Mouse (Mus musculus): ENCODE results near the gene Dnajb3. TPM values are rescaled to one million over a fixed set of nuclear protein-coding genes. Genes with fewer than 3 reads are reported as not detected.

Gene Dnajb3
- total and polyA plus RNA-seq, 3 experiments = not detected

Other genes starting within 250 kb of the Dnajb3 start
- gene Usp40, start 197.2 kb downstream of the Dnajb3 start, total RNA-seq (2012; rRNA removed) = 12.7 and 14.4 TPM in 2 replicates
- gene Usp40, start 197.2 kb downstream of the Dnajb3 start, total RNA-seq (2014; rRNA removed) = 15.4 and 16.9 TPM in 2 replicates
- 14.0 and 14.8 TPM in 2 replicates for gene Usp40, start 197.2 kb downstream of the Dnajb3 start, polyA plus RNA-seq (2012; ENCODE audit: insufficient read length, low read depth)
- not detected in 2 replicates for gene Ugt1a10, start 150.4 kb downstream of the Dnajb3 start, total RNA-seq (2012; rRNA removed)
- gene Ugt1a10, start 150.4 kb downstream of the Dnajb3 start, total RNA-seq (2014; rRNA removed) = not detected in 2 replicates
- not detected in 2 replicates for gene Ugt1a10, start 150.4 kb downstream of the Dnajb3 start, polyA plus RNA-seq (2012; ENCODE audit: insufficient read length, low read depth)
- gene Ugt1a9, start 135.0 kb downstream of the Dnajb3 start, total RNA-seq (2012; rRNA removed) = not detected in 2 replicates
- gene Ugt1a9, start 135.0 kb downstream of the Dnajb3 start, total RNA-seq (2014; rRNA removed) = not detected in 2 replicates
- gene Ugt1a9, start 135.0 kb downstream of the Dnajb3 start, polyA plus RNA-seq (2012; ENCODE audit: insufficient read length, low read depth) = not detected in 2 replicates
- not detected in 2 replicates for gene Ugt1a8, start 118.0 kb downstream of the Dnajb3 start, total RNA-seq (2012; rRNA removed)
- gene Ugt1a8, start 118.0 kb downstream of the Dnajb3 start, total RNA-seq (2014; rRNA removed) = not detected in 2 replicates
- not detected in 2 replicates for gene Ugt1a8, start 118.0 kb downstream of the Dnajb3 start, polyA plus RNA-seq (2012; ENCODE audit: insufficient read length, low read depth)
- 1.3 and 2.2 TPM in 2 replicates for gene Ugt1a7c, start 110.7 kb downstream of the Dnajb3 start, total RNA-seq (2012; rRNA removed)
- gene Ugt1a7c, start 110.7 kb downstream of the Dnajb3 start, total RNA-seq (2014; rRNA removed) = 11.1 and 11.4 TPM in 2 replicates
- gene Ugt1a7c, start 110.7 kb downstream of the Dnajb3 start, polyA plus RNA-seq (2012; ENCODE audit: insufficient read length, low read depth) = 15.3 and 18.3 TPM in 2 replicates
- gene Ugt1a6b, start 102.5 kb downstream of the Dnajb3 start, total RNA-seq (2012; rRNA removed) = 0.08 TPM in 1 of 2 replicates, not detected in the other
- 0.13 TPM in 1 of 2 replicates, not detected in the other for gene Ugt1a6b, start 102.5 kb downstream of the Dnajb3 start, total RNA-seq (2014; rRNA removed)
- gene Ugt1a6b, start 102.5 kb downstream of the Dnajb3 start, polyA plus RNA-seq (2012; ENCODE audit: insufficient read length, low read depth) = 0.26 TPM in 1 of 2 replicates, not detected in the other
- gene Ugt1a6a, start 71.0 kb downstream of the Dnajb3 start, total RNA-seq (2012; rRNA removed) = 0.21 and 0.30 TPM in 2 replicates
- gene Ugt1a6a, start 71.0 kb downstream of the Dnajb3 start, total RNA-seq (2014; rRNA removed) = 0.19 and 0.38 TPM in 2 replicates
- gene Ugt1a6a, start 71.0 kb downstream of the Dnajb3 start, polyA plus RNA-seq (2012; ENCODE audit: insufficient read length, low read depth) = 0.43 and 0.46 TPM in 2 replicates
- not detected in 2 replicates for gene Ugt1a5, start 39.8 kb downstream of the Dnajb3 start, total RNA-seq (2012; rRNA removed)
- gene Ugt1a5, start 39.8 kb downstream of the Dnajb3 start, total RNA-seq (2014; rRNA removed) = not detected in 2 replicates
- not detected in 2 replicates for gene Ugt1a5, start 39.8 kb downstream of the Dnajb3 start, polyA plus RNA-seq (2012; ENCODE audit: insufficient read length, low read depth)
- gene Ugt1a2, start 5.2 kb downstream of the Dnajb3 start, total RNA-seq (2012; rRNA removed) = not detected in 2 replicates
- gene Ugt1a2, start 5.2 kb downstream of the Dnajb3 start, total RNA-seq (2014; rRNA removed) = not detected in 2 replicates
- gene Ugt1a2, start 5.2 kb downstream of the Dnajb3 start, polyA plus RNA-seq (2012; ENCODE audit: insufficient read length, low read depth) = not detected in 2 replicates
- gene Ugt1a1, start 6.2 kb upstream of the Dnajb3 start, total RNA-seq (2012; rRNA removed) = 0.08 TPM in 1 of 2 replicates, not detected in the other
- gene Ugt1a1, start 6.2 kb upstream of the Dnajb3 start, total RNA-seq (2014; rRNA removed) = not detected in 2 replicates
- gene Ugt1a1, start 6.2 kb upstream of the Dnajb3 start, polyA plus RNA-seq (2012; ENCODE audit: insufficient read length, low read depth) = 0.19 TPM in 1 of 2 replicates, not detected in the other
- gene Mroh2a, start 21.2 kb upstream of the Dnajb3 start, total RNA-seq (2012; rRNA removed) = 0.13 and 0.17 TPM in 2 replicates
- not detected in 2 replicates for gene Mroh2a, start 21.2 kb upstream of the Dnajb3 start, total RNA-seq (2014; rRNA removed)
- 0.78 and 1.0 TPM in 2 replicates for gene Mroh2a, start 21.2 kb upstream of the Dnajb3 start, polyA plus RNA-seq (2012; ENCODE audit: insufficient read length, low read depth)
- 65.2 and 69.8 TPM in 2 replicates for gene Hjurp, start 71.9 kb upstream of the Dnajb3 start, total RNA-seq (2012; rRNA removed)
- 74.1 and 80.8 TPM in 2 replicates for gene Hjurp, start 71.9 kb upstream of the Dnajb3 start, total RNA-seq (2014; rRNA removed)
- gene Hjurp, start 71.9 kb upstream of the Dnajb3 start, polyA plus RNA-seq (2012; ENCODE audit: insufficient read length, low read depth) = 64.8 and 67.6 TPM in 2 replicates
- gene Trpm8, start 71.9 kb upstream of the Dnajb3 start, total RNA-seq (2012; rRNA removed) = not detected in 2 replicates
- gene Trpm8, start 71.9 kb upstream of the Dnajb3 start, total RNA-seq (2014; rRNA removed) = not detected in 2 replicates
- gene Trpm8, start 71.9 kb upstream of the Dnajb3 start, polyA plus RNA-seq (2012; ENCODE audit: insufficient read length, low read depth) = not detected in 2 replicates
- not detected in 2 replicates for gene Spp2, start 201.2 kb upstream of the Dnajb3 start, total RNA-seq (2012; rRNA removed)
- not detected in 2 replicates for gene Spp2, start 201.2 kb upstream of the Dnajb3 start, total RNA-seq (2014; rRNA removed)
- gene Spp2, start 201.2 kb upstream of the Dnajb3 start, polyA plus RNA-seq (2012; ENCODE audit: insufficient read length, low read depth) = not detected in 2 replicates

Measured in CH12.LX (cell line).